Mouse (Mus musculus) lung, postnatal 0 days (tissue): ENCODE data around the gene Tmem216.

Experiments
- CTCF ChIP-seq: IDR thresholded peaks from 2 replicates; pipeline ENCODE4 v1.5.1; 2016; ENCODE audit warnings: antibody characterized with exemption, mild to moderate bottlenecking
- EP300 ChIP-seq: IDR thresholded peaks from 2 replicates; pipeline ENCODE4 v1.6.1; 2016; ENCODE audit warnings: antibody characterized with exemption, mild to moderate bottlenecking, control low read depth

DNA sequence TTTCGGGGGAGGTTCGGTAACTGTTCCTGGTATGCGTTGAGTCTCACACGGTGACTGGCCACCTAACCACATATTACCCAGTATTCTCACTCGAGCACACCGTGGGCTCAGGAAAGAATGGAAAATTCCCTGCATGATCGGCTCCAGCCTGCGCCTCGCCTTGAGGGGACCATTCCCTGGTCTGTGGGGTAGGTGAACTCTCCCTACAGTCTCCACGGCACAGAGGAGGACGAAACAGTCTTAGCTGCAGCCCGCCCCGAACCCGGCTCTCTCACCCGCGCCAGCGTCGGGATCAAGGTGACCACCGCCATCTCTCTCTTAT is 31.3 kb downstream of the Tmem216 start:
- TF ChIP-seq CTCF (no peak), EP300 (no peak)
